Mouse (Mus musculus): ENCODE results near the gene Kcnmb1. TPM values are rescaled to one million over a fixed set of nuclear protein-coding genes. Genes with fewer than 3 reads are reported as not detected.

The Kcnmb1 gene
- polyA plus RNA-seq (2012; rRNA removed) = 3.5 and 4.6 TPM in 2 replicates

DNA sequence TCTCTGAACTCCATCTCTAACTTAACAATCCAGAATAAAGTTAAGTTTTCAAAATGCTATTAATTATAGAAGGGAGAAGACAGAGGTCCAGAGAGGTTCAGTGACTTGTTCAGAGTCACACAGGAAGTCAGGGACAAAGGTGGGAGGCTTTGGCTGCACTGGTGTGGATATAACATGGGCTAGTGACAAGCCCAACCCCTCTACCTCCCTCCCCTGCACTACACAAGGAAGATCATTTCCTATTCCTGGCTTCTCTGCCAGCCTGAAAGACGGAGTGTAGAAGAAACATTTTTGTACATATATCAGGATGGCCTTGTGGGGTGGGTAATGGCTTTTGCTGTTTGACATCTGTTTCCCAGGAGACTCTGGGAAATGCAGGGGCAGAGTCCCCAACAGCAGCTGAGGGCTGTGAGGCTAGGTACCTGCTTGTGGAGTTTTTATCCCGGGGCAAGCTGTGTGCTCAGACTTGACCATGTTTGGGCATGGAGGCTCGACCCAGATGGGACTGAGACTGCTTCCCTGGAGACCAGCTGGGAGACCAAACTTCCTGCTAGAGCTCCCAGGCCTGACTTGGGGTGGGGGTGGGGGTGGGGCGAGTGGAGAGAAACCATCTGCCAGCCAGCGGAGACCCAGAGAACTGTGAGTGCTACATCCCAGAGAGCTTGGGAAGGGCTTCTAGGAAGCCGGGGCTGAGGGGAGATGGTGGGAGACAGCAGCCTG, at the start of gene Kcnmb1:
TSS of gene Kcnmb1 (plus strand) at position 326 of the 720 bp plus-strand sequence.

DNA sequence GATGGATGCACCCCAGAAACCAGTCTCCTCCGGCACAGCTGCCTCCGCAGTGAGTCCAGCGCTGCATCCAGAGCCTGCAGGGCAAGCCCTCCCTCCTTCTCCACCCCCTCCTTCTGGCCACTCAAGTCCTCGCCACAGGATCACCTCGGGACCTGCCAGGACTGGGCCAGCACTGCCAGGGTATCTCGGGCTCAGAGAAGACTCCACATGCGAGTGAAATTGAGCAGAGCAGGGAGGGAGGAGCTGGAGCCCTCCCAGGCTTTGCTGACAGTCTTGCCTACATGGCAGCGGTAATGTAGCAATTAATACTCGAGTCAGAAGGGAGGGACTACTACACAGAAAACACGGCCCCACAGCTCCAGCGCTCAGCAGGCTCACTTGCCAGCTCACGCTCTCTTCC, 30.1 kb downstream of the Kcnmb1 start, which contains the start of gene Kcnip1:
TSS of gene Kcnip1 (minus strand) at position 215 of the 400 bp plus-strand sequence.

Other genes starting within 250 kb of the Kcnmb1 start
- gene Kcnip1, start 30.1 kb downstream of the Kcnmb1 start, polyA plus RNA-seq (2012; rRNA removed) = 0.56 and 0.80 TPM in 2 replicates
- 0.52 and 0.85 TPM in 2 replicates for gene Lcp2, start 83.9 kb downstream of the Kcnmb1 start, polyA plus RNA-seq (2012; rRNA removed)
- not detected in 2 replicates for gene 4930469K13Rik, start 135.5 kb downstream of the Kcnmb1 start, polyA plus RNA-seq (2012; rRNA removed)
- not detected in 2 replicates for gene Foxi1, start 245.1 kb downstream of the Kcnmb1 start, polyA plus RNA-seq (2012; rRNA removed)